Mouse (Mus musculus) forebrain, embryonic 15.5 days (tissue): ENCODE results near the gene Shc2. TPM values are rescaled to one million over a fixed set of nuclear protein-coding genes. Genes with fewer than 3 reads are reported as not detected.

Experiments used
- ATAC-seq: fragments of 200-750 bp; cut with Nextera tagmentation; replicated peaks from 2 replicates; pipeline ENCODE4 v1.8.0; 2017; ENCODE audit warnings: mild to moderate bottlenecking, moderate TSS enrichment, moderate library complexity
- H3K27ac ChIP-seq: fragments of 300-500 bp; sonication (generic); replicated peaks from 2 replicates; pipeline ENCODE4 v1.5.1; 2015; ENCODE audit warnings: mild to moderate bottlenecking, inconsistent platforms
- H3K27me3 ChIP-seq: fragments of 300-500 bp; sonication (generic); 2 replicates; pipeline ENCODE4 v1.6.1; 2015; ENCODE audit warnings: inconsistent platforms
- H3K36me3 ChIP-seq: fragments of 300-500 bp; sonication (generic); 2 replicates; pipeline ENCODE4 v1.6.1; 2015; ENCODE audit warnings: mild to moderate bottlenecking, inconsistent platforms
- H3K4me1 ChIP-seq: fragments of 300-500 bp; sonication (generic); 2 replicates; pipeline ENCODE4 v1.6.1; 2015; ENCODE audit warnings: inconsistent platforms
- H3K4me2 ChIP-seq: fragments of 300-500 bp; sonication (generic); replicated peaks from 2 replicates; pipeline ENCODE4 v1.6.1; 2015; ENCODE audit warnings: mild to moderate bottlenecking, inconsistent platforms
- H3K4me3 ChIP-seq: fragments of 300-500 bp; sonication (generic); 2 replicates; pipeline ENCODE4 v1.5.1; 2015; ENCODE audit warnings: mild to moderate bottlenecking, inconsistent platforms
- H3K9ac ChIP-seq: fragments of 300-500 bp; sonication (generic); replicated peaks from 2 replicates; pipeline ENCODE4 v1.6.1; 2015; ENCODE audit warnings: mild to moderate bottlenecking, inconsistent platforms
- H3K9me3 ChIP-seq: fragments of 300-500 bp; sonication (generic); 2 replicates; pipeline ENCODE4 v1.6.1; 2016; ENCODE audit warnings: inconsistent platforms
- WGBS: fragments of 180-500 bp; shearing (Covaris S2); methylation state at CpG from one replicate; pipeline ENCODE4 v1.1.7; 2015; ENCODE audit warnings: mixed read lengths; 5-methylcytosine and 5-hydroxymethylcytosine counted together
- polyA plus RNA-seq: library from polyadenylated mRNA; unstranded; fragments of >200 nt; fragmentation: Nextera tagmentation; extraction: Ambion mirVana; gene quantifications from 2 replicates; pipeline ENCODE4 v1.2.1, GENCODE M21; 2015

Gene Shc2
- polyA plus RNA-seq, 1 experiment from 2014 or later = 15.1 TPM

DNA sequence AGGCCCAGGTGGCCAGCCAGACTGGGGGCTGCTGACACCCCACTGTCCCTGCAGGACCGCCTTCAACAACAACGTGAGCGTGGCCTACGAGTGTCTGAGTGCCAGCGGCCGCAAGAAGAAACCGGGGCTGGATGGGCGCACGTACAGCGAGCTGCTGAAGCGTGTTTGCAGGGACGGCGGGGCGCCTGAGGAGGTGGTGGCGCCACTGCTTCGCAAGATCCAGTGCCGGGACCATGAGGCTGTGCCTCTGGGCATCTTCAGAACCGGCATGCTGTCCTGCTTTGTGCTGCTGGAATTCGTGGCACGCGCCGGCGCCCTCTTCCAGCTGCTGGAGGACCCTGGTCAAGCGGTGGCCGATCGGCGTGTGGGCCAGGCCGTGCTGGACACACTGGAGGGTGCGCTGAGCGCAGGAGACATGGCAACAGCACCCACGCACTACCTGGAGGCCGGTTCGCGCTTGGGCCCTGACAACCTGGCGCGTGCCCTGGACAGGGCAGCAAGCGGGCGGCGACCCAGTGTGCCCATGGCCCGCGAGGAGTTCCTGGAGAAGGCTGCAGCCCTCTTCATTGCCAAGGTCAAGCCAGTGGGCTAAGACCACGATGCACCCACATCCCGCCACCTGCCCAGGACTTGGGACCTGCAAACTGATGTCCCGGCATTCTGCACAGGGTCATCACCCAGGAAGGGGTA, 37.8 kb upstream of the Shc2 start:
- 60% methylated on average over 44 of the region's 44 CpGs for WGBS
- no peak overlapping the region for H3K27ac ChIP-seq

DNA sequence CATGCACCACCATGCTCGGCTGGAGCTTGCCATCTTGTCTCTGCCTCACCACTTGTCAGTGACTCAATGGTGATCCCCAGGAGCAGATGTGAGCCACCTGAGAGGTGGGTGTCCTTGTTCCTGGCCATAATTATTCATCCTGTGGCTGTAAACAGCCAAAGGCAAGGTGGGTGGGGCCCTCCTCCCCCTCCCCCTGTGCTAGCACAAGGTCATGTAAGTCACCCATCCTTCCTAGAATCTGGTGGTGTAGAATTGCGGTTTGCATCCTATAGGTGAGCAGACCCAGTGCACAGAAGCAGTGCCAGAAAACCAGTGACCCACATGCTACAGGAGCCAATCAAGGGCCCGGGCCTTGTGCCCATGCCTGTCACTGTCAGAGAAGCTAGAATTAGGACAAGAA, 35.3 kb upstream of the Shc2 start:
- ATAC-seq = no peak
- Histone ChIP-seq H3K4me1 (peaks cover 19% of the 10 kb centered on the region), H3K4me3 (no peak overlapping the region), H3K27me3 (no peaks in the 10 kb centered on the region), H3K36me3 (no peaks in the 10 kb centered on the region), H3K27ac (no peak overlapping the region), H3K9me3 (no peaks in the 10 kb centered on the region), H3K9ac (no peak overlapping the region), H3K4me2 (no peak overlapping the region)
- WGBS = 94% methylated on average over 3 of the region's 3 CpGs

More for the DNA sequence above, 37.8 kb upstream of the Shc2 start:
- no peak overlapping the region for H3K4me3 ChIP-seq
- H3K9ac ChIP-seq = no peak overlapping the region
- H3K36me3 ChIP-seq = no peaks in the 10 kb centered on the region
- H3K9me3 ChIP-seq = no peaks in the 10 kb centered on the region
- peaks cover 8% of the 10 kb centered on the region for H3K4me1 ChIP-seq
- no peaks in the 10 kb centered on the region for H3K27me3 ChIP-seq
- H3K4me2 ChIP-seq = no peak overlapping the region
- no peak for ATAC-seq

DNA sequence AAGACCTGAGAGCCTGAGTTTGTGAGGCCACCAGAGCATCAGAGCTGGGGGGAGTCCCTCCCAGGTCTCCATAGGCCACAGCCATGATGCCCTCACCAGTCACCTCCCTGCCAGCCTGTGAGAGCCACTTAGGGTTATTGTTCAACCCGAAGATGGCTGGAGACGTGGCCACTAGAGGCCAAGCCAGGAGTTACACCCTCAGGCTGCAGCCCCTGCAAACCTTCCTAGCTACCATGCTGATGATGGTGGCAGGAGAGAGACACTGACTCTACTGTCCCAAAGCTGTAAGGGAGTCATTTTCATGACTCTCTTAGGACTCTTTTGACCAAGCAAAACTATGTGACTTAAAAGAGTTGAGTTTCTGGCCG, 34.4 kb upstream of the Shc2 start:
- H3K27ac ChIP-seq = no peak overlapping the region
- no peak overlapping the region for H3K4me3 ChIP-seq
- peaks cover 21% of the 10 kb centered on the region for H3K4me1 ChIP-seq
- H3K4me2 ChIP-seq = no peak overlapping the region
- no peaks in the 10 kb centered on the region for H3K9me3 ChIP-seq
- no peaks in the 10 kb centered on the region for H3K36me3 ChIP-seq
- ATAC-seq = no peak
- H3K27me3 ChIP-seq = no peaks in the 10 kb centered on the region
- H3K9ac ChIP-seq = no peak overlapping the region
- WGBS = 66% methylated on average over 3 of the region's 3 CpGs

DNA sequence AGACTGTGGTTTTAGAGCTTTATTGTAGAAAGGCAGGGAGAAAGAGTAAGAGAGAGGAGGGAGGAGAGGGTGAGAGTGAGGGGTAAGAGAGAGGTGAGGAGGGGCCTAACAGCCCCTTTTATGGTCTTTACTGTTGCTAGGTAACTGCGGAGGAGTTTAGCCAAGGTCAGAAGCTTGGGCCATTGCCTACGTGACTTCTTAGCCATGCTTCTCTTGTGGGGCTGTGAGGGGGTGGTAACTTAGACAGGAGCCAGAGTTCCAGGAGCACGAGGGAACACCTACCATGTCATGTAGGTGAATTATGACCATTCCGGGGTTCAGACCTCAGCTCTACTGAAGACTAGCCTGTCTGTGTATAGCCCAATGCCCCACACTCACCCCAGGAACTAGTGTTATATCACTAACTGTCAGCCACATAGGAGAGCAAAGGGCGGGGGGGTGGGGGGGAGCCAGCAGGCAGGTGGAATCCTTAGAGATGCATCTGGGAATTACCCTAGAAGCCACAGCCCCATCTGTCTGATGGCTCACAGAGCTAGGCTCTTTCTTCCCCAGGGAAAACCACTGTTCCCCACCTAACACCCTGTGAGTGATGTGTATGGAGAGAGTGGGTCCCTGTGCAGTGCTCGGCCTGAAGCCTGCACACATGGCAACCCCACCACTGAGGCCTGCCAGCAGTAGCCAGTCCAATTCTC, 33.8 kb upstream of the Shc2 start:
- Histone ChIP-seq H3K9me3 (no peaks in the 10 kb centered on the region), H3K9ac (no peak overlapping the region), H3K4me1 (peaks cover 21% of the 10 kb centered on the region), H3K27me3 (no peaks in the 10 kb centered on the region), H3K36me3 (no peaks in the 10 kb centered on the region), H3K27ac (no peak overlapping the region), H3K4me3 (no peak overlapping the region), H3K4me2 (no peak overlapping the region)
- no peak for ATAC-seq
- 77% methylated on average over 6 of the region's 6 CpGs for WGBS

DNA sequence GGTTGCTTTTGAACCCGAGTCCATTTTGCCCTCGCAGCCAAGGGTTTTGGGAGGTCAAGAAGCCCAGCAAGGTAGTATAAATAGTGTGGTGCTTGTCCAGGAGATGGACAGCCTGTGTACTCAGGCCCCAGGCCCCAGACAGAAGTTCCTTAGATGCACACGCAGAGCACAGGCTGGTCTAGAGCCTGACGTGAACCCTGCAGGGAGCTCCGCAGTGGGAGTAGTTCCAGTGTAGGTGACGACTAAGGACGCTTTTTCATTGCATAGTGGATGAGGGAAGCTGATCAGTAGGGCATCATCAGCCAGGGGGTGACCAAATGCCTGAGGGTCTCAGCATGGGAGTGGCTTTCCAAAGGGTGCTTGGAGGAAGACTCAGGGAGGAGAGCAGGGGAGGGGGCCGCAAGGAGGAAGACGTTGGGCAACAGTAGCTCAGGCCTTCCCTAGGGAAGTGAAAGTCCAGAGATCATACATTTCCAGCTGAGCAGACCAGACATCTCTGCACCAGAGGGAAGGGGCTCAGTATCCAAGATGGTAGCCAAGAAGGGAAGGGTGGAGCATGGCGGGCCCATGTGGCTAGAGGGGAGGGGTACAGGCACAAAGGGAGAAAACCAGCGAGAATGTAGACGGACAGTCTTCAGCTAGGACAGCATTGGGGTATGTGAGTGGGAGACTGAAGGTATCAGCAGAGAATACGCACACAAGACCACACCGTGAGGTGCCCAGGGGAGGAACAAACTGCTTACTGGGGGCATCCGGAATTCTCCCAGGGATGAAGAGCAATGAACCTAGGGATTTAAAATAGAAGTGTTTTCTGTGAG, 32.6 kb upstream of the Shc2 start:
- no peaks in the 10 kb centered on the region for H3K36me3 ChIP-seq
- H3K4me1 ChIP-seq = peaks cover 21% of the 10 kb centered on the region
- peak overlapping the region; percentile 91 for H3K9ac ChIP-seq
- H3K27me3 ChIP-seq = no peaks in the 10 kb centered on the region
- peak overlapping the region; percentile 94 for H3K27ac ChIP-seq
- WGBS = 33% methylated on average over 15 of the region's 15 CpGs
- peak overlapping the region; percentile 79 for H3K4me2 ChIP-seq
- H3K4me3 ChIP-seq = peak overlapping the region; percentile 92
- no peaks in the 10 kb centered on the region for H3K9me3 ChIP-seq
- peak; percentile 32 for ATAC-seq

DNA sequence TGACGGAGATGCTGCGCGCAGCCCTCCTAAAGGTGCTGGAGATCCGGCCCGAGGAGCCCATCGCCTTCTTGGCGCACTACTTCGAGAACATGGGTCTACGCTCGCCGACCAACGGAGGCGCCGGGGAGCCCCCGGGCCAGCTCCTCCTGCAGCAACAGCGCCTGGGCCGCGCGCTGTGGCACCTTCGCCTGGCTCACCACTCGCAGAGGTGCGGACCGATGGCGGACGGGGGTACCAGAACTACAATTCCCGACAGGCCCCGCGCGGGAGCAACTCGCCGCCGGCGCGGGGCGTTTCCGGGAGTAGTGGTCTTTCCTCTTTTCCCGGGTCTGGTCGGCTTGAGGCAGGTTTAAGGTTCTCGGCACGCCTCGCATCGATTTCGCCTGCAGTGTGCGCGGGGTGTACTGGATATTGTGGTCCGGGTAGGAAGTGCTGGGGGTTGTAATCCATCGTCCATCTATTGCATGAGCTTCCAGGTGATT, 31.9 kb upstream of the Shc2 start:
- peaks cover 21% of the 10 kb centered on the region for H3K4me1 ChIP-seq
- no peaks in the 10 kb centered on the region for H3K36me3 ChIP-seq
- no peaks in the 10 kb centered on the region for H3K9me3 ChIP-seq
- H3K4me3 ChIP-seq = peak overlapping the region; percentile 92
- under 1% methylated on average over 47 of the region's 47 CpGs for WGBS
- peak overlapping the region; percentile 79 for H3K4me2 ChIP-seq
- peak overlapping the region; percentile 94 for H3K27ac ChIP-seq
- ATAC-seq = peak; percentile 66
- H3K27me3 ChIP-seq = no peaks in the 10 kb centered on the region
- H3K9ac ChIP-seq = peak overlapping the region; percentile 91

DNA sequence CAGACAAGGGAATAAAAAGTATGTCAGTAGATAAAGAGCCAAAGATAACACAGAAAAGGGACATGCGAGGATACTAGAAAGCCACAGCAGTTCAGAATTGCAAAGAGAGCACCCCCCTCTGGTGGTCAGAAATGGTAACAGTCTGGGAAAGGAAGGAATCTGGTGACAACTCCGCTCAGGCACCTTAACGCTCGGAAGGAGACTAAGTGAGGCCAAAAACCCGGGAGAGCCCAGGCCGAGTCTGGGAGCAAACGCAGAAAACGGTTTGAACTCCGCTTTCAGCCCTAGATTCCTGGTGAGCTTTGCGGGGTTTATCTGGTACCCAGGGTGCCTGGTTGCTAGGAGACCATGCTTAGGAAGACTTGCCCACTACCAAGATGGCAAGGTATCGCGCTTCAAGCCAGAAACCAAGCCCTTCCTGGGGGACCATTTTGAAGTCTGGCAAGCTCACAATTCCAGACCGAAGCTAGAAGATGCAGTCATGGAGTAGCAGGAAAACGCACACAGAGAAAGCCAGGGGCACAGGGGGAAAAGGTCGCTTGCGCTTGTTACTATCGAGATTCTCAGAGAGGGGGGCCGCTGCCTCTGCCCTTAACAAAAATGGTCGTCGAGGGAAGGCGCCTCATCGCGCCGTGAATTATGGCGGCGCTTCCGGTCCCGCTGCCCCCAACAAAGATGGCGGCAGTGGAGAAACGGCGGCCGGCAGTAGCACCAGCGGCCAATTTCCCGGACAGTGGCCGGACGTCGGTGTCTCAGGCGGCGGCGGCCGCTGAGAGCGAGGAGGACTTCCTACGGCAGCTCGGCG, 31.3 kb upstream of the Shc2 start, which contains the start of gene Tpgs1:
Gene Tpgs1 (plus strand): TSS at position 599 of the 805 bp plus-strand sequence.
- Histone ChIP-seq H3K9me3 (no peaks in the 10 kb centered on the region), H3K4me3 (peak within 1 kb of the TSS; percentile 92), H3K4me2 (peak within 1 kb of the TSS; percentile 79), H3K36me3 (no peaks in the 10 kb centered on the region), H3K27ac (peak within 1 kb of the TSS; percentile 94), H3K27me3 (no peaks in the 10 kb centered on the region), H3K4me1 (peaks cover 21% of the 10 kb centered on the region), H3K9ac (peak within 1 kb of the TSS; percentile 91)
- ATAC-seq = peak; percentile 85
- under 1% methylated on average over 45 of the region's 45 CpGs for WGBS

DNA sequence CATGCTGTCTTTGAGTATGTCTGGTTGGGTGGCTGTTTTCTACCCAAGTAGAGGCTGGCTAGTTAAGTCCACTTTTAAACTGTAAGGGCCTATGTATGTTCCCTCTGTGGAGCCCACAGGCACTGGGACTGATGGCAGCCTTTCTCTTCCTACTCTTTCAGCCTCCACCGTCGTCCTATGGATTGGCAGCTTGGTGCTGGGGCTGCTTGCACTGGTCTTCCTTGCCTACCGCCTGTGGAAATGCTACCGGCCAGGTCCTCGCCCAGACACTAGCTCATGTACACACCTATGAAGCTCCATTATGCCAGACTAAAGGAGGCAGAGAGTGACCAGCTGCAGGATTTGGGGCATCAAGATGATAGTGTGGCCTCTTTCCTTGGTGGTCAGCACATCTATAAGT, 30.4 kb upstream of the Shc2 start:
- H3K4me3 ChIP-seq = peak overlapping the region; percentile 92; the same call in 1 of the 2 replicates
- H3K4me1 ChIP-seq = peaks cover 21% of the 10 kb centered on the region
- H3K9ac ChIP-seq = no peak overlapping the region; the same call in 1 of the 2 replicates
- H3K9me3 ChIP-seq = no peaks in the 10 kb centered on the region
- H3K36me3 ChIP-seq = no peaks in the 10 kb centered on the region
- peak overlapping the region; percentile 94 for H3K27ac ChIP-seq
- H3K4me2 ChIP-seq = peak overlapping the region; percentile 79; the same call in 1 of the 2 replicates
- ATAC-seq = no peak
- WGBS = 84% methylated on average over 5 of the region's 5 CpGs
- no peaks in the 10 kb centered on the region for H3K27me3 ChIP-seq

DNA sequence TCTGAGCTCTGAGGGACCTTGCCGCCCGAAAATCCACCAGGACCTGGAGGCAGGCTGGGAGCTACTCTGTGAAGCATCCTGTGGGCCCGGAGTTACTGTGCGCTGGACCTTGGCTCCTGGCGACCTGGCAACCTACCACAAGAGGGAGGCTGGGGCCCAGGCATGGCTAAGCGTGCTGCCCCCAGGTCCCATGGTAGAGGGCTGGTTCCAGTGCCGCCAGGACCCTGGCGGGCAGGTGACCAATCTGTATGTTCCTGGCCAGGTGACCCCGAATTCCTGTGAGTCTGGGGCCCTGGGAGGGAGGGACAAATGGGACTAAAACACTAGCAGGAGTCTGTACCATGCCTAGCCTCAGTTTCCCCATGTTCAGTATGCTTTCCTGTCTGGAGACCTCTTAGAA, 28.8 kb upstream of the Shc2 start:
- Histone ChIP-seq H3K9ac (no peak overlapping the region), H3K9me3 (no peaks in the 10 kb centered on the region), H3K4me3 (no peak overlapping the region), H3K27me3 (no peaks in the 10 kb centered on the region), H3K36me3 (no peaks in the 10 kb centered on the region), H3K4me1 (peaks cover 21% of the 10 kb centered on the region), H3K27ac (no peak overlapping the region), H3K4me2 (no peak overlapping the region)
- ATAC-seq = no peak
- WGBS = 72% methylated on average over 9 of the region's 9 CpGs

DNA sequence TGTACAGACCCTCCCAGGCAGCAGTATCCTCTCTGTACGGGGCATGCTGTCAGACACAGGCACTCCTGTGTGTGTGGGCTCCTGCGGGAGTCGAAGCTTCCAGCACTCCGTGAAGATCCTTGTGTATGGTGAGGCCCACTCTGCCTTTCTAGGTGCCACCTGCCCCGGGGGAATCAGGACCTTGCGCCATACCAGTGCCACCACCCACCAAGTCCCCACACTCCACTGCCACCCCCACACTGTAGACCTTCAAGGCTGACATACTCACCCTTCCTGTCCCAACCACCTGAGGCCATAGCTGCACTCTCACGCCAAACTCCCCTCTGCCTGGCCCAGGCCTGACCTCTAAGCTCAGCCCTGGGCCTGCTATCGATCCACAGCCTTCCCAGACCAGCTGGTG, 27.3 kb upstream of the Shc2 start:
- Histone ChIP-seq H3K4me2 (no peak overlapping the region), H3K27me3 (no peaks in the 10 kb centered on the region), H3K9me3 (no peaks in the 10 kb centered on the region), H3K4me1 (peaks cover 9% of the 10 kb centered on the region), H3K9ac (no peak overlapping the region), H3K36me3 (no peaks in the 10 kb centered on the region), H3K27ac (no peak overlapping the region), H3K4me3 (no peak overlapping the region)
- WGBS = 84% methylated on average over 8 of the region's 8 CpGs
- no peak for ATAC-seq

DNA sequence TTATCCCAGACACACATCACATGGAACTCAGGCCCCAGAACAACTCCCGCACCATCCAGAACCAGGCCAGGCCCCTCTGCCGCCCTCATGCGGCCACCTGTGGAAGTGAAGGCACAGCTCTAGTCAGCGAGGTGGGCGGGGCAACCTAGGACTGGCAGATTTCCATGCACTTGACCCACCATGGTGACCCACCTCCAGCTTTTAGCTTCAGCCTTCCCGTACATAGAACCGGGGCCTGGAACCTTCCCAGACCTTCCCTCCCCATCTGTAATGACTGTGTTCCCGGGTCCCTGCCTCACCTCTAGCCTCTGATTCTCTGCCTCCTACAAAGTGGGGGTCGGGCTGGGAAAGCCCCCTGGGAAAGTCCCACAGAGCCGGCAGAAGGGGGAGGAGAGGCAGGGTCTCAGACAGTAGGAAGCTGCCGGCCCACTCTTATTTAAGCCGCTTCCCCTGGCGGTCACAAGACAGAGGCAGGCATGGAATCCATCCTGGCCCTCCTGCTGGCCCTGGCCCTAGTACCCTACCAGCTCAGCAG, 26.5 kb upstream of the Shc2 start, which contains the start of gene Madcam1:
Gene Madcam1 (plus strand): TSS at position 429 of the 535 bp plus-strand sequence.
- ATAC-seq = no peak
- no peak within 1 kb of the TSS for H3K4me3 ChIP-seq
- no peak within 1 kb of the TSS for H3K27ac ChIP-seq
- 12% methylated on average over 13 of the region's 13 CpGs for WGBS
- no peaks in the 10 kb centered on the region for H3K36me3 ChIP-seq
- H3K4me1 ChIP-seq = peaks cover 8% of the 10 kb centered on the region
- H3K4me2 ChIP-seq = no peak within 1 kb of the TSS
- no peaks in the 10 kb centered on the region for H3K27me3 ChIP-seq
- H3K9me3 ChIP-seq = no peaks in the 10 kb centered on the region
- H3K9ac ChIP-seq = no peak within 1 kb of the TSS
